In genomic region chr11:60255181-60255580, GRCm38 (mm10) we compare ENCODE assay signal across 26 mouse cellular contexts. TPM values are rescaled to one million over a fixed set of nuclear protein-coding genes. Genes with fewer than 3 reads are reported as not detected.
DNase-seq lines count a peak whose midpoint lies in the region; ATAC-seq lines count a peak whose summit lies in the region.
"Had no signal": no experiment of that assay in that cellular context is flagged by ENCODE, and none has a peak within 500 bp of the region (broad histone marks: within the 10 kb centered on the region; RNA-seq: fewer than 3 reads in every experiment).

No protein-coding gene starts in this region.

- H3K4me1 ChIP-seq in heart, embryonic 15.5 days (replicated peaks) = peaks cover 54% of the 10 kb centered on the region
- peaks cover 7% of the 10 kb centered on the region for H3K4me1 ChIP-seq in limb, embryonic 11.5 days (ENCODE audit: control insufficient read depth, insufficient read depth, low read length)
- peaks cover 19% of the 10 kb centered on the region for H3K4me1 ChIP-seq in limb, embryonic 10.5 days
- H3K4me1 ChIP-seq in hindbrain, embryonic 15.5 days (replicated peaks) = peaks cover 28% of the 10 kb centered on the region
- H3K4me1 ChIP-seq: liver, embryonic 13.5 days had no signal

- intact Hi-C loops in heart, postnatal 36 days (cut with DNase I) = no loop called here

- H3K9ac ChIP-seq in heart, embryonic 15.5 days = no peak overlapping the region
- no peak overlapping the region for H3K9ac ChIP-seq in limb, embryonic 11.5 days (ENCODE audit: low read length)
- no peak overlapping the region for H3K9ac ChIP-seq in hindbrain, embryonic 15.5 days
- H3K9ac ChIP-seq: intestine, embryonic 15.5 days; limb, embryonic 13.5 days; liver, embryonic 13.5 days; lung, embryonic 15.5 days had no signal

- no peaks in the 10 kb centered on the region for H3K27me3 ChIP-seq in heart, embryonic 15.5 days
- H3K27me3 ChIP-seq in limb, embryonic 11.5 days (ENCODE audit: control insufficient read depth, insufficient read depth, low read length) = no peaks in the 10 kb centered on the region
- no peaks in the 10 kb centered on the region for H3K27me3 ChIP-seq in limb, embryonic 10.5 days (ENCODE audit: low read depth, poor library complexity, severe bottlenecking)
- no peaks in the 10 kb centered on the region for H3K27me3 ChIP-seq in hindbrain, embryonic 15.5 days
- H3K27me3 ChIP-seq: intestine, embryonic 15.5 days; limb, embryonic 13.5 days; liver, embryonic 13.5 days; lung, embryonic 15.5 days had no signal

- H3K4me3 ChIP-seq in heart, embryonic 15.5 days = no peak overlapping the region
- no peak overlapping the region for H3K4me3 ChIP-seq in limb, embryonic 11.5 days (ENCODE audit: low read depth, low read length)
- no peak overlapping the region for H3K4me3 ChIP-seq in limb, embryonic 10.5 days
- no peak overlapping the region for H3K4me3 ChIP-seq in hindbrain, embryonic 15.5 days
- H3K4me3 ChIP-seq: embryonic facial prominence, embryonic 10.5 days; intestine, embryonic 15.5 days; left cerebral cortex, adult 2 months; limb, embryonic 13.5 days; liver, embryonic 13.5 days; lung, embryonic 15.5 days; myocyte had no signal

- 0 out of 2 replicates have a peak, but pooled peaks cover 9% of the 10 kb centered on the region for H3K36me3 ChIP-seq in heart, embryonic 15.5 days
- no peaks in the 10 kb centered on the region; the same call in 1 of the 2 replicates for H3K36me3 ChIP-seq in limb, embryonic 11.5 days (ENCODE audit: control insufficient read depth, insufficient read depth, low read length)
- H3K36me3 ChIP-seq in limb, embryonic 10.5 days = 0 out of 2 replicates have a peak, but pooled peaks cover 3% of the 10 kb centered on the region
- H3K36me3 ChIP-seq in hindbrain, embryonic 15.5 days = peaks cover 23% of the 10 kb centered on the region

- DNase-seq in cerebellum, postnatal 14 days = peak; percentile 44 to 50
- no peak for DNase-seq in cerebellum, adult 11-12 months
- no peak for DNase-seq in heart, postnatal 36 days
- DNase-seq in limb, embryonic 11.5 days (ENCODE audit: low spot score) = no peak
- DNase-seq in limb, embryonic 10.5 days (ENCODE audit: low spot score) = no peak
- no peak for DNase-seq in urinary bladder, adult 18-20 months (ENCODE audit: low spot score in 2 of 2)
- DNase-seq: adrenal gland, postnatal 10 days; cerebellum, adult 11 months; cerebellum, postnatal 36 days; kidney, adult 9 months; kidney, postnatal 25 days; liver, embryonic 13.5 days; lung, postnatal 4 days; right cerebral cortex, postnatal 14 days; spleen, adult 18-20 months; thymus, postnatal 25 days had no signal

- no peaks in the 10 kb centered on the region for H3K9me3 ChIP-seq in heart, embryonic 15.5 days (replicated peaks)
- no peaks in the 10 kb centered on the region for H3K9me3 ChIP-seq in limb, embryonic 11.5 days (ENCODE audit: control insufficient read depth, low read length)
- H3K9me3 ChIP-seq in limb, embryonic 10.5 days (replicated peaks) = no peaks in the 10 kb centered on the region
- H3K9me3 ChIP-seq in hindbrain, embryonic 15.5 days = no peaks in the 10 kb centered on the region
- H3K9me3 ChIP-seq: embryonic facial prominence, embryonic 10.5 days; intestine, embryonic 15.5 days; liver, embryonic 13.5 days; lung, embryonic 15.5 days had no signal

- 82% methylated on average over 3 of the region's 3 CpGs for WGBS in heart, embryonic 15.5 days
- 83% methylated on average over 3 of the region's 3 CpGs for WGBS in limb, embryonic 11.5 days
- 89% methylated on average over 3 of the region's 3 CpGs for WGBS in limb, embryonic 10.5 days
- WGBS in hindbrain, embryonic 15.5 days = 31% methylated on average over 3 of the region's 3 CpGs

- peak overlapping the region; percentile 65; the same call in 1 of the 2 replicates for H3K27ac ChIP-seq in heart, embryonic 15.5 days
- H3K27ac ChIP-seq in limb, embryonic 11.5 days (replicated peaks; ENCODE audit: low read depth, low read length) = 0 out of 2 replicates have a peak overlapping the region, but pooled peaks have one; percentile 18
- no peak overlapping the region for H3K27ac ChIP-seq in limb, embryonic 10.5 days
- 0 out of 2 replicates have a peak overlapping the region, but pooled peaks have one; percentile 50 for H3K27ac ChIP-seq in hindbrain, embryonic 15.5 days (replicated peaks)
- H3K27ac ChIP-seq: intestine, embryonic 15.5 days; left cerebral cortex, adult 2 months; limb, embryonic 13.5 days; liver, embryonic 13.5 days; lung, embryonic 15.5 days had no signal

- ATAC-seq in heart, embryonic 15.5 days (replicated peaks; ENCODE audit: insufficient number of reproducible peaks, insufficient read depth, low FRiP score, low read depth) = no peak
- ATAC-seq in limb, embryonic 11.5 days (ENCODE audit: insufficient number of reproducible peaks, low FRiP score, low TSS enrichment, low read depth) = no peak
- ATAC-seq in hindbrain, embryonic 15.5 days (ENCODE audit: low FRiP score, low read depth) = peak; percentile 27; the same call in 1 of the 2 replicates
- ATAC-seq: activated CD4-positive, CD25-positive, alpha-beta regulatory T cell, adult 4 months; CD4-positive, CD25-positive, alpha-beta regulatory T cell, adult 4 months; intestine, embryonic 15.5 days had no signal

- H3K4me2 ChIP-seq in heart, embryonic 15.5 days = no peak overlapping the region
- no peak overlapping the region for H3K4me2 ChIP-seq in limb, embryonic 11.5 days (ENCODE audit: low read depth, severe bottlenecking)
- H3K4me2 ChIP-seq in hindbrain, embryonic 15.5 days = no peak overlapping the region
- H3K4me2 ChIP-seq: intestine, embryonic 15.5 days; limb, embryonic 13.5 days; liver, embryonic 13.5 days; lung, embryonic 15.5 days had no signal

RNA-seq across cellular contexts. Expression of gene Srebf1, which starts 32.8 kb away (rescaled TPM):
- 36.5 and 61.1 TPM in 2 replicates for polyA plus RNA-seq in heart, embryonic 15.5 days (2015; fragmentation: Nextera tagmentation; extraction: Ambion mirVana)
- 10 to 100 TPM; 28.9 to 39.5 TPM for total RNA-seq in heart, postnatal 36 days (2021)
- polyA plus RNA-seq in limb, embryonic 11.5 days (2014; fragmentation: Nextera tagmentation; extraction: Ambion mirVana) = 53.2 and 55.3 TPM in 2 replicates
- polyA plus RNA-seq in limb, embryonic 10.5 days (2016; fragmentation: Nextera tagmentation; extraction: Ambion mirVana) = 56.2 and 56.6 TPM in 2 replicates
- 47.7 and 50.9 TPM in 2 replicates for polyA plus RNA-seq in hindbrain, embryonic 15.5 days (2015; fragmentation: Nextera tagmentation; extraction: Ambion mirVana)

Comparison
In these comparisons a context has a peak if more than half of its experiments do, and no peak if none do; other contexts are left out.
1. DNase-seq: peak in cerebellum, postnatal 14 days (2 of 2); none in cerebellum, adult 11-12 months (single experiment), heart, postnatal 36 days (0 of 2), limb, embryonic 11.5 days (single experiment), limb, embryonic 10.5 days (single experiment) and urinary bladder, adult 18-20 months (0 of 2).